Mouse (Mus musculus) MEL (cell line): ENCODE data around the gene Fam219a.

Source experiments
- BHLHE40 ChIP-seq: IDR thresholded peaks from 2 replicates; pipeline ENCODE4 v1.6.1; 2012; ENCODE audit warnings: low read depth, mild to moderate bottlenecking, inconsistent platforms, low read length, improper control_type of control experiment, borderline replicate concordance
- CTCF ChIP-seq, 3 experiments: IDR thresholded peaks in 2 of 3; conservative IDR thresholded peaks in 1 of 3; 2 replicates each; pipeline ENCODE4 v1.5.1; 2011 to 2012; ENCODE audit warnings: low read length in 3 of 3, low read depth in 2 of 3, mild to moderate bottlenecking in 2 of 3, improper control_type of control experiment in 1 of 3, inconsistent platforms in 1 of 3, mixed read lengths in 1 of 3, moderate library complexity in 1 of 3; ENCODE audit not compliant: control insufficient read depth in 1 of 3, insufficient read depth in 1 of 3, poor library complexity in 1 of 3, severe bottlenecking in 1 of 3
- EP300 ChIP-seq, 2 experiments: IDR thresholded peaks; 2 replicates each; pipeline ENCODE4 v1.6.1; 2011; ENCODE audit warnings: improper control_type of control experiment in 2 of 2, low read length in 2 of 2, low read depth in 1 of 2, mild to moderate bottlenecking in 1 of 2
- POLR2A ChIP-seq, 2 experiments: IDR thresholded peaks; 2 replicates each; pipeline ENCODE4 v1.6.1; 2011 to 2012; ENCODE audit warnings: low read length in 2 of 2, mild to moderate bottlenecking in 2 of 2, control low read depth in 1 of 2, improper control_type of control experiment in 1 of 2, low read depth in 1 of 2, moderate library complexity in 1 of 2; ENCODE audit not compliant: control insufficient read depth in 1 of 2, insufficient read depth in 1 of 2, poor library complexity in 1 of 2

DNA sequence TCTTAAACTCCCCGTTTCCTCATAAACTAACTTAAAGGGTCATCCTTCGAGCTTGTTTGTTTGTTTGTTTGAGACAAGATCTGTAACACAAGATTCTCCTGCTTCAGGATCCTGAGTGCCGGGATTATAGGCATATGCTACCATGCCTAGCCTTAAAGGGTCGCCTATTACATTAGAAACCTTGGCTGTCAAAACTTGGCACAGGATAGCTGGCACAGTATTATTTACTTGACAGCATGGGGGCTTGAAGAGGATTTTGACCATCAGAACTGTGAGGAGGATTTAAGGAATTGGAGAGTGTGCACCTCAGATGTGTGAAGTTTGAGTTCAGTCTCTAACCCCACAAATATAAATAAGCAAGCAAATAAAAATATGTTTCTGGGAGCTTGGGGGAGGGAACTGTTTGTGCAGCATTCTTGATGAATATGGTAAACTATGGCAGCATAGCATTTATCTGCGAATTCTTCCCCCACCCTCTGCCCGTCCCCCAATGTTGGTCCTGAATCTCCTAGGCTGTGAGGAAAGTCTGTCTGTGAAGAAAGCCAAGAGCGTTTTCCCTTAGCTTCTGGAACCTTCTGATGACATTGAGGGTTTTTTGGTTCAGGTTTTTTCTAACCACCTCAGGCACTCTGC is 99.2 kb downstream of the Fam219a start:
- no peak for TF ChIP-seq EP300 (IDR thresholded peaks at IDR 0.05; ENCODE audit: low read depth in 1 of 2, low read length in 2 of 2)
- no peak for TF ChIP-seq CTCF (IDR thresholded peaks at IDR 0.05 in 2 of 3, conservative IDR thresholded peaks at IDR 0.05 in 1 of 3; ENCODE audit: control insufficient read depth in 1 of 3, insufficient read depth in 1 of 3, low read depth in 2 of 3, low read length in 3 of 3, poor library complexity in 1 of 3, severe bottlenecking in 1 of 3)
- no peak for TF ChIP-seq BHLHE40
- no peak for TF ChIP-seq POLR2A (IDR thresholded peaks at IDR 0.05; ENCODE audit: control insufficient read depth in 1 of 2, insufficient read depth in 1 of 2, low read depth in 1 of 2, low read length in 2 of 2, poor library complexity in 1 of 2)
